Mouse (Mus musculus) heart, postnatal 0 days (tissue): ENCODE measurements around the gene Tlr3.

Experiments
- CTCF ChIP-seq: IDR thresholded peaks from 2 replicates; pipeline ENCODE4 v1.5.1; 2016; ENCODE audit warnings: antibody characterized with exemption, control low read depth, low read depth
- EP300 ChIP-seq: IDR thresholded peaks from 2 replicates; pipeline ENCODE4 v1.6.1; 2016; ENCODE audit warnings: antibody characterized with exemption, low read depth

DNA sequence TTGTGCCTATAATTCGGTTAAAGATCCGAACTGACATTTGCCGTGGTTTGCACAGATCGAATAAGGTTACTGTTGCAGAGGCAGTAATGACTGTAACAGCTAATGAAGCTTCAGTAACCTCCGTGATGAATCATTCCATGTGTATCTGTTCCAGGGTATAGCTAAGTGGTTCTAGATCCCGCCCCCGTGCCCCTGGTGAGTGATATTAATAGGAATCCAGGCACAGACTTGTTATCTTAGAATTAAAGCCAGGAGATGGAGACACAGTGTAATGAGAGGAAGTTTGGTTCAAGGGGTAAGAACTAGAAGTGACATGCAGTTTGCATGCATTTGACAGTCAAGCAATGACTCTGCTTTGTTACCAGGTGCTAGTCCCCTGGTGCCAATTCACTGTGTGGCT lies 9.3 kb upstream of the Tlr3 start:
- no peak for TF ChIP-seq CTCF
- TF ChIP-seq EP300, result no peak
